Mouse (Mus musculus): Measurements from ENCODE around the gene Olfr533.
"Not testable (repeated sequence)": the region's sequence is repeated elsewhere in the genome, so short reads cannot be mapped to it uniquely, and the experiment has no call there.

Olfr533 gene

DNA sequence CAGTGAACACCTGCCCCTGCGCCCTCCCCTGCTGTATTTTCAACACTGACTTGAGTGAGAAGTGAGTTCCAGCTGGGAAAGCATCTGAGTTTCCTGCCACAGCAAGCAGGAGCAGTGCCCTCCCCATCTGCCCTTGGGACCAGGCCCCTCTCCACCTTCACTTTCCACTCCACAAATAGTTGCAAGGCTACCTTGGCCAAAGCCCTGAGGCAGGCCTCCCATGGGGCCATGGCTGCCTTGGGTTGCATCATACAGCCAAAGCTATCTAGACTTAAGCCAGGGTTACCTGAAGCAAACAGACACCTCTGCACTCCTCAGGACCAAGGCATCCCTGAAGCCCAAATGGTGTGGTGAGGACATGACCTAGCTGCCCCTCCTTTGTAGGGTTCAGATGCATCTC lies at the start of gene Olfr533:
Gene Olfr533 (plus strand): TSS at position 301 of the 400 bp plus-strand sequence.
- DNase-seq = not testable (repeated sequence)

DNA sequence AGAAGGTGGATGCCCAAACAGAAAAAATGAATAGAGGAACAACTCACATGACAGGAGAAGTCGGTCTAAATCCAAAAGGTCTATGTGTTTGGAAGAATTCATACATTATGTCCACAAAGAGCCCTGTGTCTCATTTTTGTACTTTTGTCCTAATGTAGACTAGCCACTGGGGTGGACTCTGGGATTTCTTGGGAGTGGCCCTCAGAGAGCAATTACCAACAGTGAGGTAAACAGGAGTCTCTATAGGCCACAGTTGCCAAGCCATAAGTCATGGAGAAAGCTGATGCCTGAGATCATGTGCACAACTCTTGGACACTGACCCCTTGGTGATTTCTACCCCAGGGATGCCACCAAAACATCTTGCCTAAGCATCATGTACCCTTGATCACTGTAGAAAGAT lies 41.6 kb upstream of the Olfr533 start, which contains the start of gene Olfr532:
Gene Olfr532 (minus strand): TSS at position 101 of the 400 bp plus-strand sequence.
- DNase-seq = no peak

DNA sequence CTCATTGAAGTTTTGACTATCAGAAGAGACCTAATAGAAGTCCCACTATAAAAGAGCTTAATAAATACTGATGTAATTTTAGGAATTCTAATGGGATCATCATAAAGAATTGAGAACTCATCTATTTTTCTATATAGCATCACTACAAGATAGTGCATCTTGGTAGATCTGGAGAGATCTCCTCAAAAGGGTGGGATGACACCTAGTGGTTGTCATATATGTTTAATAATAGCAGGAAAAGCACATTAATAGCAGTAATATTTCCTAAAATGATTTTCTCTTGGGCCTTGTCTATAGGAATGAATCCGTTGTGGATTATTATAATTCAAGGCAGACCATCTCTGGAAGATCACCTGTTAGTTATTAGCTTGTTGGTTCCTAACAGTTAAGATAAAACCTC lies 20.0 kb upstream of the Olfr533 start:
- DNase-seq = no peak

DNA sequence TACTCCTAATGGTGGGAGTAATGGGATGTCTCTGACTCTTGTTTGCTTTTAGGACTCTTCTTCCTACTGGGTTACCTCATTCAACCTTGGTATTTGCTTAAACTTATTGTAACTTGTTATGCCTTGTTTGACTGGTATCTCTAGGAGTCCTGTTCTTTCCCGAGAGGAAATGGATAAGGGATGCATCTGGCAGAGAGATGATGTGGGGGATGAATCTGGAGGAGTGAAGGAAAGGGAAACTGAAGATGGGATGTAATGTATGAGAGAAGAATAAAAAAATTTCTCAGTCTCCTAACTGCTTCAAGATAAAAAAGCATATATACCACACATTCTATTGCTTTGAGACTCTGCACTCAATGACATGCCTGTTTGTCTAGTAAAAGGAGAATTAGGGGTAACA lies 14.7 kb downstream of the Olfr533 start:
- no peak for DNase-seq

DNA sequence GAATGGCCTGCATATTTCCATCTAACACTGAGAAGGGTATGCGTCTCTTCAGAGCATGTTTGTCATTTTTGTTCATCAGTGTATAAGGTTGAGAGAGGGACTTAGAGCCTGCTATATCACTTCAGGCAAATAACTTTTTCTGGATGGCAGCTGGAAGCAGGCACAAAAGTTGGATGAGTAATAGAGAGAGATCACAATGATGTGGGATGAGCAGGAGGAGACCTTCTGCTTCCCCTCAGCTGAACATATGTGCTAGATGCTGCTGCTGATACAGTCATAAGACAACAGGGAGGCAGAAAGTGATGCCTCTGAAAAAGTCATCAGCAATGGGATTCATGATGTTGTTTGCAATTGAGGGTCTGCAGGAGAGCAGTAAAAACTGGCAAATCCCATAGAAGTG lies 15.6 kb downstream of the Olfr533 start:
- DNase-seq = no peak

DNA sequence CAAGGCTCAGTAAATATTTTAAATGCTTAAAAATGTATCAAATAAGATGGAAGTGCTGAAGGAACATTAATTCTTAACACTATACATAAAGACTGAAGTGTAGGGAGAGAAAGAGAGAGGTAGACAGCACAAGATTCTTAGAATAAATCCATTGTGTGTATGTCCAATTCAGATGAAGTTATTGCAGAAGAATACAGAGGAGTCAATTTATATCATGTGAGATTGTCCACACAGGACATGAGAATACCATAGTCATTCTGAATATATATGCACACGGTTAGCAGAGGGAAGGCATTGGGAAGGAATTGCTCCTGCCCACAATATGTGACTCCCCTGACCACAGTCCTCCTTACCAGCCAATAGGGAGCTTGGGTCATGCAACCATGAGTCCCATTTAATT lies 20.7 kb downstream of the Olfr533 start, which contains the start of gene Olfr535:
Gene Olfr535 (plus strand): TSS at position 301 of the 400 bp plus-strand sequence.
- DNase-seq = no peak

DNA sequence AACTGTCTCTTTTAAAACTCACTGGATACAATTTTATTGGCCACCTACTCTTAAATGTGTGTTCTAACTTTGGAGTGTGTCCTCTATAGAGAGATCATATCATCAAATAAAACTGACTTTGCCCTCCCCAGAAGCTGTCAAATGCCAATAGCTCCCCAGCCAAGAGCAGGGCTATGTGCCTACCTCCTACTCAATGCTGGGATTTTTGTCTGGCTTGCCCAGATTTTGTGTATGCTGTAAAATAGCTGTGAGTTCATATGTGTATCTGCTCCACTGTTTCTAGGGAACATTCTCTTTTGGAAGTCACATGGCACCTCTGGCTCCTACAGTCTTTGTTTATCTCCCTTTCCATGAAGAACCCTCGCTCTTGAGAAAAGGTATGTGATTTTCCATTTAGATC lies 25.8 kb downstream of the Olfr533 start:
- no peak for DNase-seq

DNA sequence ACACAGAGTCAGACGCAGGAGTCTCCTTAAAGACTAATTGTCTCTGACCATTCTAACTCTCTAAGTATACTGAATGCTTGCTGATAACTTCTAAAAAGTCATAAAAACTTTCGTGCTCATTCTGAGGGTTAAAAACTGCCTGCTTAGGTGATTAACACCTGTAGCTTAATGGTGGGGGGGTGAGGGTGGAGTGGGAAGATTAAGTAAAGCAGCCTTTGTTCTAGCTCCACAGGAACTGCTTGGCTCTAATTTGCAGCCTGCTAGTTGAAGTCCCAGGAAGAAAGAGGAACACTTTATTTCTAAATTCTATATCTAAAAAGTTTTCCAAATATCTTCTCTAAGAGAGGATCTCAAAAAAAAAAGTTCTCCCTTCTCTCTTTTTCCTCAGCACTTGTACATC lies 31.1 kb downstream of the Olfr533 start:
- no peak for DNase-seq

DNA sequence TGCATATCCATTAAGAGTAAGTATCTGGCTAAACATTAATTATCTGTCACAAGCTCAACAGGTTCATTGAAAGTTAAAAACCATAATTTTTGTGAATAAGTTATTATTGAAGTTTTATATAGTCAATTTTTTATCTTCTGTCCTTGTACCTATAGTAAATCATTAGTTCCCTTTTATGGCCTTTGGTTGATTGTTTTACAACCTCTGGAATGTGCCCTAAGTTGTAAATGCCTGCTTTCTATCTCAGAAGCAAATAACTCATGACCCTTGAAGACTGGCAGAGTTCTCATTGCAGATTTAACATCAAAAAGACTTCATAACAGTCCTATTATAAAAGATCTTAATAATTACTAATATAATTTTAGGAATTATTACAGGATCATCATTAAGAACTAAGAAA lies 31.5 kb downstream of the Olfr533 start:
- DNase-seq = no peak

DNA sequence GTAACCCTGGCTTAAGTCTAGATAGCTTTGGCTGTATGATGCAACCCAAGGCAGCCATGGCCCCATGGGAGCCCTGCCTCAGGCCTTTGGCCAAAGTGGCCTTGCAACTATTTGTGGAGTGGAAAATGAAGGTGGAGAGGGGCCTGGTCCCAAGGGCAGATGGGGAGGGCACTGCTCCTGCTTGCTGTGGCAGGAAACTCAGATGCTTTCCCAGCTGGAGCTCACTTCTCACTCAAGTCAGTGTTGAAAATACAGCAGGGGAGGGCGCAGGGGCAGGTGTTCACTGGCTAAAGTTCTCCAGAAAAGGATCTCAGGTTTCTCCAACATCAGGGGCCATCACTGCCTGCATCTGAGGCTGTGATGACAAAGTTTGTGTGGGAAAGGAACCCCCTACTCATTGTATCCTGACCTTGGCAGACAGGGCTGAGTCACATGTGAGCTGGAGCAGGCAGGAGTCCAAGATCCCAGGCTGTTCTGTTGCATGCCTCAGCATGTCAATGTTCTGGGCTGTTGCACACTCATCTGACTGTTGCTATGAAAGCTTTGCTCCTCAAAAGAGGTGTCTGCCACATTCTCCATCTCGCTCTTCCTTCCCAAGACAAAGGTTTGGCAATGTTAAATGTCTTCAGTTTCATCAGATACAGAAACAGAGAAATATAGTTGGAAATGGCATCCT lies 44.3 kb downstream of the Olfr533 start, which contains the start of gene Olfr536:
Gene Olfr536 (minus strand): TSS at position 51 of the 676 bp plus-strand sequence.
- DNase-seq = not testable (repeated sequence)
